Mouse (Mus musculus): ENCODE results near the gene Olfr1141. TPM values are rescaled to one million over a fixed set of nuclear protein-coding genes. Genes with fewer than 3 reads are reported as not detected.

The Olfr1141 gene
- total RNA-seq (2017): not detected in 2 replicates

DNA sequence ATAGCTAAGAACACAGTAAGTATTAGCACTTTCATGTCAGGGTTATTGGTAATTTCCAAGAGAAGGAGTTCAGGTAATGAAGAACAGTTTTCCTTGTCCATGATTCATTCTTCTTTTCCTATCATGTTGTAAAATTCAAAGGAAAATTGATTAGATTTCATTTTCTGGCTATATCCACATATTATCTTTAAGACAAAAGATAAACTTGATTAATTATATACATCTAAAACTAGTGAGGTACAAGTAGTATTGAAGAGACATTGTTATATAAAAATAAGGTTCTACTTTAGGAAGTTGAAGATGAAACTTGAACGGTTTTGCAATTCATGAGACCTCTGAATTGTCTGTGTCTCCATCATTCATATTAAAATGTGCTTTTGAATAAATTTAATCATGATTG, at the start of gene Olfr1141:
Gene Olfr1141 (minus strand): TSS at position 101 of the 400 bp plus-strand sequence.
- ATAC-seq (ENCODE audit: extremely low read depth, insufficient number of reproducible peaks, low FRiP score, poor library complexity, severe bottlenecking): no peak

DNA sequence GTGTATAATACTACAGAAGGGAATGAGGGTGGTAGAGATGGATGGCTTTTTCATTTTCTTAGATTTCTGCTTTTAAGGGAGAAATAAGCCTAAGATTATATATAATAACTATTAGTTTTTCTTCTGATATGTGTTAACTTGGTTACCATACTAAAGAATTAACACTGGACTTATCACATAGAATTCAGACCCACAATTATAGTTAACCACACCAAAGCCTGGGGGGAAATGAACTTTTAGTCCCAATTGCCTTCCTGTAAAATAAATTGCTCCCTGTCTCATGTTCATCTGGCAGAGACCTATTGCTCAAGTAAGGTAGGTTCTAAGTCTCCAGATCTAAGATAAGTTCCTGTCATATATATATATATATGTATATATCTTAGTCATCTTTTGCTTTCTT, 46.5 kb upstream of the Olfr1141 start, which contains the start of gene Olfr1143:
Gene Olfr1143 (plus strand): TSS at position 301 of the 400 bp plus-strand sequence.
- no peak for ATAC-seq (ENCODE audit: extremely low read depth, insufficient number of reproducible peaks, low FRiP score, poor library complexity, severe bottlenecking)

DNA sequence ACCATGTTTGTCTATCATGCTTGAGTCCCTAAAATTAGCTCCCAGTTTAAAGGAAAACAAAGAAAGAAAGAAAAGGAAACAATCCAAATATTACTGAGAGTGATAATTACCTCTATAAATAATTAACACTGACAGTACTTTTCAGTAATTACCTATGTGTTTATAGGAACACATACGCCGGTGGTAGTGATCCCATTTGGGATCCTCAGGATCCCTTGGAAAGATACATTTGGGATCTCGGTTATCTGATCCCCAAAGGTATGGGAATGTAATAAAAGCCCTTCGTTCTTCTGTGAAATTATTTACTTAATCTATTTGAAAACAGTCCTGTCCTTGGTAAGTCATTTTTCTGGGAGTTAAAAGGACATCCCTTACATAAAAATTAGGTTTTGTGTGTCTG, 25.4 kb upstream of the Olfr1141 start, which contains the start of gene Olfr152:
Gene Olfr152 (plus strand): TSS at position 301 of the 400 bp plus-strand sequence.
- no peak for ATAC-seq (ENCODE audit: extremely low read depth, insufficient number of reproducible peaks, low FRiP score, poor library complexity, severe bottlenecking)

DNA sequence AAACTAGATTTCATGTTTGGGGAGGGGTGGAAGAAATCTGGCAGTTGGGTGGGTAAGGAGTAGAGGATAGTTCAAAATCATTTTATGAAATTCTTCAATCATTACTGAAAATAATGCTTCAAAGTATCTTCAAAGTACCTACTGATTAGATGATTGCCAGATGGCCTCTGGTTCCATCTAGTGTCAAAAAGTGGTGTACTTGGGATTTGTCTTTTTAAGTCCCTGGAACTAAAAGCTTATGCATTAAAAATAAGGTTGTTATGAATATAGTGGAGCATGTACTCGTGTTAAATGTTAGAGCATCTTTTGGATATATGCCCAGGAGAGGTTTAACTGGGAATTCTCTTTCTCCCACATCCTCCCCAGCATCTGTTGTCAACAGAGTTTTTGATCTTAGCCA, 22.4 kb upstream of the Olfr1141 start:
- no peak for ATAC-seq (ENCODE audit: extremely low read depth, insufficient number of reproducible peaks, low FRiP score, poor library complexity, severe bottlenecking)

DNA sequence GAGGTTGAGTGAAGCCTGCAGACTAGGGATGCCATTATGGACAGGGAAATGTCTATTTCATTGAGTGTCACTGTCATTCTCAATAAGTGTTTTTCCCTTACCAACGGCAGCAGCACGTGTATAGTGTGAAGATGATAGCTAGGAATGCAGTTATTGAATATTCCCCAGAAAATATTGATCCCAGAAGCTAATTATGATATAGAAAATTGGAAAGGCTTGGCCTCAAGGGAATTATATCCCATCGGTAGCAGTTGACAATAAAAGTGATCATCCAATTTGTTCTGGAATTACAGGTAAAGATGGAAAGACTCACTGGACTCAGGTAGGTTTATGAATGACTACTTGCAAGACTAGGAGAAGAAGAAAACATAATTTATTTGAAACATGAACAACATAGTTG, 10.3 kb downstream of the Olfr1141 start, which contains the start of gene Olfr1140:
Gene Olfr1140 (plus strand): TSS at position 301 of the 400 bp plus-strand sequence.
- no peak for ATAC-seq (ENCODE audit: extremely low read depth, insufficient number of reproducible peaks, low FRiP score, poor library complexity, severe bottlenecking)

DNA sequence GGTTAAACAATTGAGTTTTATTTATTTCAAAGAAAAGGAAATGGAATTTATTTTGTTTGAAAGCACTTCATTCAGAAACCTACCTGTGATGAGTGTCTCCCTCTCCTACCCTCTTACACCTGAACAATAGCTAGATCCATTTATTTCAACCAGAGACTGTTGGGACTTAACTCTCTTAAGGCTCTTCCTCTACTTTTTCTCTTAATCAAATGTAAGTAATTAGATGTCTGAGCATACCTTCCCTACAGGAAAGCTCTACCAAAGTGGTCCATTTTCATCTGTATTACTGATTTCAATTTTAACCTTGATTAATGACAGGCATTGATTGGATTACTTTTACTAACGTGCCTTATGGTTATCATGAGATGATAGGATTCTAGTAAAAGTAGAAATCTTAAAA, 13.9 kb downstream of the Olfr1141 start, which contains the start of gene Olfr1138:
Gene Olfr1138 (minus strand): TSS at position 101 of the 400 bp plus-strand sequence.
- no peak for ATAC-seq (ENCODE audit: extremely low read depth, insufficient number of reproducible peaks, low FRiP score, poor library complexity, severe bottlenecking)

DNA sequence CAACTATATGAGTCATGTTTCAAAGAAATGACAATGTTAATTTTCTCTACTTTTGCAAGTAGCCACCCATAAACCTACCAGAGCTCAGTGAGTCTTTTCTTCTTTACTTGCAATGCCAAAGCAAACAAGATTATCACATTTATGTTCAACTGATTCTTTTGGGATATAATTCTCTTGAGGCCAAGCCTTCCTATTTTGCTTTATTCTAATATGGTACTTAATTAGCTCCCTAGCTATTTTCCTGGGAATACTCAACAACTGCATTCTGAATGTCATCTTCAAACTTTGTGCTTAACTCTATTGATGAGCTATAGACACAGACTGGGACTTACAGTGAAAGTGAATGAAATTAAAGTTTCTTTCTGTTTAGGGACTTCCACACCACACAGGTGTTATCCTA, 40.7 kb downstream of the Olfr1141 start, which contains the start of gene Olfr1137:
Gene Olfr1137 (minus strand): TSS at position 101 of the 400 bp plus-strand sequence.
- ATAC-seq (ENCODE audit: extremely low read depth, insufficient number of reproducible peaks, low FRiP score, poor library complexity, severe bottlenecking): no peak

Other genes starting within 250 kb of the Olfr1141 start
- not detected in 2 replicates for gene Pramel6, start 247.4 kb downstream of the Olfr1141 start, total RNA-seq (2017)
- not detected in 2 replicates for gene Olfr153, start 222.2 kb downstream of the Olfr1141 start, total RNA-seq (2017)
- not detected in 2 replicates for gene Olfr1128, start 208.4 kb downstream of the Olfr1141 start, total RNA-seq (2017)
- gene Olfr1129, start 180.1 kb downstream of the Olfr1141 start, total RNA-seq (2017): not detected in 2 replicates
- not detected in 2 replicates for gene Olfr1130, start 147.8 kb downstream of the Olfr1141 start, total RNA-seq (2017)
- gene Olfr1131, start 126.9 kb downstream of the Olfr1141 start, total RNA-seq (2017): 0.49 TPM in 1 of 2 replicates, not detected in the other
- 0.12 TPM in 1 of 2 replicates, not detected in the other for gene Olfr1132, start 116.5 kb downstream of the Olfr1141 start, total RNA-seq (2017)
- gene Olfr1133, start 106.6 kb downstream of the Olfr1141 start, total RNA-seq (2017): not detected in 2 replicates
- not detected in 2 replicates for gene Olfr1134, start 95.5 kb downstream of the Olfr1141 start, total RNA-seq (2017)
- not detected in 2 replicates for gene Olfr1135, start 80.3 kb downstream of the Olfr1141 start, total RNA-seq (2017)
- not detected in 2 replicates for gene Olfr1136, start 60.0 kb downstream of the Olfr1141 start, total RNA-seq (2017)
- not detected in 2 replicates for gene Olfr1137, start 40.8 kb downstream of the Olfr1141 start, total RNA-seq (2017)
- gene Olfr1138, start 14.0 kb downstream of the Olfr1141 start, total RNA-seq (2017): not detected in 2 replicates
- gene Olfr1140, start 10.2 kb downstream of the Olfr1141 start, total RNA-seq (2017): not detected in 2 replicates
- gene Olfr152, start 25.5 kb upstream of the Olfr1141 start, total RNA-seq (2017): not detected in 2 replicates
- gene Olfr1143, start 46.6 kb upstream of the Olfr1141 start, total RNA-seq (2017): not detected in 2 replicates
- not detected in 2 replicates for gene Olfr1145, start 55.8 kb upstream of the Olfr1141 start, total RNA-seq (2017)
- gene Olfr1148, start 76.5 kb upstream of the Olfr1141 start, total RNA-seq (2017): not detected in 2 replicates
- not detected in 2 replicates for gene Olfr1150-ps1, start 90.0 kb upstream of the Olfr1141 start, total RNA-seq (2017)
- gene Olfr1151, start 101.9 kb upstream of the Olfr1141 start, total RNA-seq (2017): not detected in 2 replicates
- not detected in 2 replicates for gene Olfr1152, start 112.5 kb upstream of the Olfr1141 start, total RNA-seq (2017)
- gene Olfr1153, start 141.0 kb upstream of the Olfr1141 start, total RNA-seq (2017): not detected in 2 replicates
- gene Olfr1154, start 151.2 kb upstream of the Olfr1141 start, total RNA-seq (2017): not detected in 2 replicates
- gene Olfr1155, start 191.1 kb upstream of the Olfr1141 start, total RNA-seq (2017): not detected in 2 replicates
- gene Olfr1156, start 199.1 kb upstream of the Olfr1141 start, total RNA-seq (2017): 0.12 TPM in 1 of 2 replicates, not detected in the other
- gene Olfr1157, start 214.3 kb upstream of the Olfr1141 start, total RNA-seq (2017): not detected in 2 replicates
- not detected in 2 replicates for gene Olfr74, start 220.7 kb upstream of the Olfr1141 start, total RNA-seq (2017)
- not detected in 2 replicates for gene Olfr1158, start 236.1 kb upstream of the Olfr1141 start, total RNA-seq (2017)

Data from neutrophil, adult 5-6 weeks (primary cell).